Mouse (Mus musculus): ENCODE measurements around the gene Chchd4. TPM values are rescaled to one million over a fixed set of nuclear protein-coding genes. Genes with fewer than 3 reads are reported as not detected.

Chchd4 gene
- polyA plus RNA-seq, 1 experiment from 2014 or later = 24.0 TPM

DNA sequence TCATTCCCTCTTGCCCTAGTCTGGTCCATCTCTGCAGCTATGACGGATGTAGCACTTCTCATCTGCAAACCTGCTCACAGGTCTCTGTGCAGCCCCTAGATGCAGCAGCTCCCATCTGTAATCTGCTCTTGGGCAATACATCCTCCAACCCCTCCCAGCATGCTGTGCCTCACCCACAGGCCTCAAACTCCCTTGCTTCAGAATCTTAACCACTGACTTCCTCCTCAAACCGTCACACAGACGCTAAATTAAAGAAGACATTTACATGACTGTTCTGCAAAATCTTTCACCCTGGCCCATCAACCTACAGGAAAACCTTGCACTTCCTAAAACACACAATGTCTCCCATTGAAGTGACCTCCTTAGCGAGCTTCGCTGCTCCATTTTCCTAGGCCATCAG, 32.7 kb upstream of the Chchd4 start:
- DNase-seq (ENCODE audit: low read depth, low spot score) = no peak
- POLR2A ChIA-PET = no interaction called here
- no peaks in the 10 kb centered on the region for H3K27me3 ChIP-seq
- no peak for ATAC-seq
- CTCF ChIA-PET = no interaction called here
- TF ChIP-seq CTCF (IDR thresholded peaks at IDR 0.05) = no peak
- in situ Hi-C loops (cut with MboI; ENCODE audit: low pct_unique_long_range_greater_than_20kb) = loop anchor here (10.0 kb wide), 1 partner anchor 221 kb away; no protein-coding TSS in a partner anchor

DNA sequence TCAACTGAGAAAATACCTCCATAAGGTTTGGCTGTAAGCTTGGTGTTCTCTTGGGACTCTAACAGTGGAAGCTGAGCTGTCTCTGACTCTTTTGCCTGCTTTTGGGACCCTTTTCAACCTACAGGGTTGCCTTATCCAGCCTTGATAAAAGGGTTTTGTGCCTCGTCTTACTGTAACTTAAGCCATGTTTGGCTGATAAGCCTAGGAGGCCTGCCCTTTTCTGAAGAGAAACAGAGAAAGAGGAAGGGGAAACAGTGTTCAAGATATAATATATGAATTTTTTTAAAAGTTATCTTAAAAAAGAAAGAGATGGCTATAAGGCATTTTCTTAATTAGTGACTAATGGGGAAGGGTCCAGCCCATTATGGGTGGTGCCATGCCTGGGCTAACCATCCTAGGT, 30.0 kb upstream of the Chchd4 start:
- DNase-seq (ENCODE audit: low read depth, low spot score) (no peak), ATAC-seq (no peak)
- POLR2A ChIA-PET = no interaction called here
- H3K27me3 ChIP-seq = no peaks in the 10 kb centered on the region
- in situ Hi-C loops (cut with MboI; ENCODE audit: low pct_unique_long_range_greater_than_20kb) = loop anchor here (10.0 kb wide), 1 partner anchor 219 kb away; no protein-coding TSS in a partner anchor
- TF ChIP-seq CTCF (IDR thresholded peaks at IDR 0.05) = no peak
- CTCF ChIA-PET = no interaction called here

DNA sequence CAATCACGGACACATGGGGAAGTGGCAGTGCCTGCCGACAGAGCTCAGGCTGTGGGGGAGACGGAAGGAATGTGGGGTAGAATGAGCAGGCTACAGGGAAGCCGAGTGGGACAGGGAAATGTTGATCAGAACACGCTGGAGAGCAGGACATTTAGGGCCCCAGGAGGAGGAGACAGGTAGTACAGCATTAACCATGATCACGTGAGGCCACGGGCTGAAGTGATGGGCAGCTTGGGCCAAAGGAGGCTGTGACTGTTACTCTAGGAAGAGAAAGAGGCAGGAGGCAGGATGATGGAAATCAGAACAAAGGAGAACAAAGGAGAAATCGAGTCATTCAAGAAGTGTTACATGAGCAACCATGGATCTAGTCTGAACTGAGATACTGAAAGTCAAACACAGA, 21.2 kb upstream of the Chchd4 start:
- no peak for TF ChIP-seq CTCF (IDR thresholded peaks at IDR 0.05)
- ATAC-seq (no peak), DNase-seq (ENCODE audit: low read depth, low spot score) (no peak)
- H3K27me3 ChIP-seq = no peaks in the 10 kb centered on the region
- CTCF ChIA-PET = interaction anchor here (1.3 kb wide), 1 partner anchor 15 kb away, joined by 3 read pairs; no protein-coding TSS in a partner anchor
- in situ Hi-C loops (cut with MboI; ENCODE audit: low pct_unique_long_range_greater_than_20kb) = no loop called here
- POLR2A ChIA-PET = no interaction called here

DNA sequence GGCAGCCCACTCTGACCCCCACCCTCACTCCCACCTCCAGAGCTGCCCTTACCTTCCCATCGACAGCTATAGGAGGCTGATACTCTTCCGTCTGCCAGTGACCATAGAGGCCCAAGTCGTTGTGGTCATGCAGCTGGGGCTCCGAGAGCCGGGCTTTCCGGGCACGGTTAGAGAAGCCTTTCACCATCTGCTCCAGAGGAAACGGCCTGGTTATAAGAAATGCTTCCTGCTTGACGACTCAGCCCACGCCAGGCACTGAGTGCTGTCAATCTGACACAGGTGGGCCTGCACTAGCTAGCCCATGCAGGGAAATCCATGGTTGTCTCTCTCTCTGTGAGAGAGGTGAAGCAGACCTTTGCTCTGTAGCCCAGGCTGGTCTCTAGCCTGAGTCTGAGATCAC, 19.7 kb upstream of the Chchd4 start:
- no peak for TF ChIP-seq CTCF (IDR thresholded peaks at IDR 0.05)
- ATAC-seq (no peak), DNase-seq (ENCODE audit: low read depth, low spot score) (no peak)
- CTCF ChIA-PET = no interaction called here
- POLR2A ChIA-PET = no interaction called here
- in situ Hi-C loops (cut with MboI; ENCODE audit: low pct_unique_long_range_greater_than_20kb) = no loop called here
- no peaks in the 10 kb centered on the region for H3K27me3 ChIP-seq

DNA sequence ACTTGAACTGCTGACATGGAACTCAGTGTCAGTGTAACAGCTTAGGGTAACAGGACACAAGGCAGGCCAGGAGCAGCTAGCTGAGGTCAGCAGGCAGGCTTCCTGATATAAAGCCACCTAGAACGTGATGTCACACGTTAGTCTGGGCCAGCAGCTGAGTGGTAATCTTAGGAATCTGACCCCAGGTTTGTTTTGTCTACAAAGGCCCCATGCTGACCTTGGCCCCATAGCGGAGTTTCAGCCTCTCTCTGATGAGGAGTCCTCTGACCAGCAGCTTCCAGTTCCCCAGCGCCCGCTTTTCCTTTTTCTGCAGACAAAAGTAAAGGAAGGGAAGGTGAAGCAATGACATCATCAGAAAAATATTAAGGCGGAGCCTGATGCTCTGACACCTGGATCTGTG, 17.7 kb upstream of the Chchd4 start:
- no peaks in the 10 kb centered on the region for H3K27me3 ChIP-seq
- in situ Hi-C loops (cut with MboI; ENCODE audit: low pct_unique_long_range_greater_than_20kb) = no loop called here
- POLR2A ChIA-PET = no interaction called here
- DNase-seq (ENCODE audit: low read depth, low spot score) = no peak
- CTCF ChIA-PET = interaction anchor here (1.5 to 2.0 kb wide), 2 partner anchors 10 to 18 kb away, joined by 3 to 4 read pairs; no protein-coding TSS in a partner anchor
- no peak for TF ChIP-seq CTCF (IDR thresholded peaks at IDR 0.05)
- ATAC-seq = no peak

DNA sequence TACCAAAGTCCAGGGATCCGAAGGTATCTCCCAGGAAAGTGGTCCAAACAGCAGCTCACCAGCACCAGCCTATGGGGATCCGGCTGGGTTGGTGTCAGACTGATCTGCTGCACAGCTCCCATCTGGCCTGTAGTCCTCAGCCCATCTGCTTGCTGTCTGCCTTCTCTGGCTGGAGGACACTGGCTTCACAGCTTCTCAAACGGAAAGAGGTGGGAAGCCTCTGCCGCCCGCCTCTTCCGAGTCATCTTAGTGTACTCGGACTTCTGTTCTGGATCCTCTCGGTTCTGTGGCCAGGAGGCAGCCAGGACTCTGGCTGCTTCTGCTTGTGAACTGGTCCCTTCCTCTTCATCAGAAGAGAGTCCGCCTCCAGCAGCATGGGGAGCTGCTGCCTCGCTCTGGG, 16.5 kb upstream of the Chchd4 start:
- no peaks in the 10 kb centered on the region for H3K27me3 ChIP-seq
- ChIA-PET CTCF (interaction anchor here (0.9 to 2.0 kb wide), 2 partner anchors 11 to 19 kb away, joined by 4 to 5 read pairs; no protein-coding TSS in a partner anchor), POLR2A (no interaction called here)
- TF ChIP-seq CTCF (IDR thresholded peaks at IDR 0.05) = no peak
- in situ Hi-C loops (cut with MboI; ENCODE audit: low pct_unique_long_range_greater_than_20kb) = no loop called here
- DNase-seq (ENCODE audit: low read depth, low spot score) (no peak), ATAC-seq (no peak)

DNA sequence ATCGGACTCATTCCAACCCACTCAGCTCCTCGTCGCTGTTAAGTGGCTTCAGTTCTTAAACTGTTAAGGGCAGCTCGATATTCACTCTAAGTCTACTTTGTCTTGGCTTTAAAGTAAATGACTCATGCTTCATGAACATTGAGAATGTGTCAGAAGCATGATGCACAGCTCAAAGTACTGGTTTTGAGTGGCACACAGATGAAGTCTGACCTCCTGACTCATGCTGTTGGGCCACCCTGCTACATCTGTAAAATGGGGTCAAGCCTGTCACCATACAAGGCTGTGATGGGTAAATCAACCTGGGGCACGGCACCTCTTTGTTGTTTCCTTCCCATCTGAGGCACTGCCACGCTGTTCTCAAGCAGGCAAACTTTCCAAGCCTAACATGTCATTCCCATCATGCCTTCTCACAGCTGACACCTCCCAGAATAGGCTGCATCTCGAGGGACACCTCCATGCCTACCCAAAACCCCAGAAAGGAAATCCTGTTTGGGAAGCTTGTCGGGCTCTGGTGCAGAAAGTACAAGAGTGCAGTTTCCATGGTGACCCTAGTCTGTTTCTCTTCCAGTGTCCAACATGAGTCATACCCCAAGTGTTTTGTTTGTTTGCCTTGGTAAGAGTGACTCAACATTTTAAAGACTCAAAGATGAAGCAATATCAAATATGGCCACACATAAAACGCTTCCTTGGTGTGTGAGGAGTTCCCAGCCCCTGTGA, 15.3 kb upstream of the Chchd4 start:
- no peaks in the 10 kb centered on the region for H3K27me3 ChIP-seq
- ChIA-PET POLR2A (interaction anchor here (0.9 to 1.7 kb wide), 2 partner anchors 21 to 24 kb away, joined by 3 read pairs; no protein-coding TSS in a partner anchor), CTCF (interaction anchor here (1.3 to 1.6 kb wide), 2 partner anchors 11 to 16 kb away, joined by 4 to 5 read pairs; no protein-coding TSS in a partner anchor)
- DNase-seq (ENCODE audit: low read depth, low spot score) (peak; percentile 89), ATAC-seq (peak; percentile 68)
- in situ Hi-C loops (cut with MboI; ENCODE audit: low pct_unique_long_range_greater_than_20kb) = no loop called here
- TF ChIP-seq CTCF (IDR thresholded peaks at IDR 0.05) = no peak

DNA sequence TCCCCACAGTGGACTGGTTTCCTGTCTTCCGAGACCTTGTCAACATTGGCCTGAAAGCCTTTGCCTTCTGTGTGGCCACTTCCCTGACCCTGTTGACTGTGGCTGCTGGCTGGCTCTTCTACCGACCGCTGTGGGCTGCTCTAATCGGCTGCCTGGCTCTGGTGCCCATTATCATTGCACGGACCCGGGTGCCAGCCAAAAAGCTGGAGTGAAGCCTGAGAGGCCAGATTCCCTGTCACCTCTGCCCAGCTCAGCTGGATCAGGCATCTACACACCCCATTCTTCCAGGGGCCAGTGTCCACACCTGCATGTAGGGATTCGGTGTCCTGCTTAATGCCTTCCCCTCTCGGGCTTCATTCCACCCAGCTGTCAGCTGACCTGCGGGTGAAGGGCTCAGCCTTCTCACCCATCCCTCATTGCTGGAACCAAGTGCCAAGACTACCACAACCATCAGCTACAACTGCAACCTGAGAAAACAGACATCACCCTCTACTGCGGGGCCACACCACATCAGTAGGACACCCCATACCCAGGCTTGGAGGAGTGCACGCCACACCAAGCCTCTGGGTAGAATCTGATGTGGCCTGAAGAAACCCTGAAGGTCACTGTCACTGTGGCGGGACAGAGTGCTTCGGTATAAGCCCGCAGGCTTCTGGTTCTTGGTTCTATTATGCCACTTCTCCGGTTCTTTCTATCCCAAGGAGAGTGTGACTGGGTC, 13.5 kb upstream of the Chchd4 start:
- H3K27me3 ChIP-seq = no peaks in the 10 kb centered on the region
- ATAC-seq (no peak), DNase-seq (ENCODE audit: low read depth, low spot score) (no peak)
- TF ChIP-seq CTCF (IDR thresholded peaks at IDR 0.05) = no peak
- in situ Hi-C loops (cut with MboI; ENCODE audit: low pct_unique_long_range_greater_than_20kb) = no loop called here
- ChIA-PET CTCF (interaction anchor here (1.6 to 1.8 kb wide), 2 partner anchors 9 to 22 kb away, joined by 5 read pairs; no protein-coding TSS in a partner anchor), POLR2A (interaction anchor here (1.7 kb wide), 1 partner anchor 22 kb away, joined by 3 read pairs; no protein-coding TSS in a partner anchor)

DNA sequence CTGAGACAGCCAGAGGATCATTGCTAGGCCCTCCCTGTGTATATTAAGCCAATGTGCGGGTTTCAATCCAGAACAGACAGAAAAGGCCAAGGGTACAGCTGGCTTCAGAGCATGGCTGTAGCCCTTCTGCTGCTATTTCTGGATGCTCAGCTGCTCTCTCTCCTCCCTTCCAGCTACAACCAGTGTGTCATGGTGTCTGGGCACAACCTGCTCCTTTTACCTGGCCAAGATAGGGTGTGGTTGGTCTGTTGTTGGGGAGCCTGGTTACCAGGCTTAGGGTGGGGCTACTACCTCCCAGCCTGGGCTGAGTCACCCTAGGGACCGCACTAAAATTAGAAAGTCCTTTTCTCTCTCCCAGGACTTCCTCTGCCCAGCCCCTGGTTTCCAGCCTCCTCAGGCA, 10.0 kb upstream of the Chchd4 start:
- TF ChIP-seq CTCF (IDR thresholded peaks at IDR 0.05) = no peak
- POLR2A ChIA-PET = interaction anchor here (0.5 kb wide), 1 partner anchor 12 kb away, joined by 3 read pairs; no protein-coding TSS in a partner anchor
- in situ Hi-C loops (cut with MboI; ENCODE audit: low pct_unique_long_range_greater_than_20kb) = no loop called here
- H3K27me3 ChIP-seq = no peaks in the 10 kb centered on the region
- CTCF ChIA-PET = no interaction called here
- DNase-seq (ENCODE audit: low read depth, low spot score) (no peak), ATAC-seq (no peak)

DNA sequence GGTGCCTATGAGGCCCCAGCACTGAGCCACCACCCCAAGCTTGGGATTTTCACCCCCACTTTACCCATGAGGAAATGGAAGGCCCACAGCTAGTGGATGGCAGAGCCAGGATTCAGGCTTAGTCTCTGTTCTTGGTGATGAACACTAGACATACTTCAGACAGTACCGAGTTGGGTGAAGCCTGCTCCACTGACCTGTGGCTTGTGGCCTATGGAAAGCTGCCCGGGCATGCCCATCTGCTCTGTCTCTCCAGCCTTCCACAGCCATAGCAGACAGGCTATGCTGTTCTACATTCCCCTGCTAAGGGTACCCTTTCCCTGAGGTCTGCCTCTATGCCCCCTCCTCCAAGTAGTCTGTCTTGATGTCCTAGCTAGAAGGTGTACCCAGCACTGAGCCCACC, 3.2 kb upstream of the Chchd4 start:
- no peaks in the 10 kb centered on the region for H3K27me3 ChIP-seq
- ATAC-seq (no peak), DNase-seq (ENCODE audit: low read depth, low spot score) (no peak)
- CTCF ChIA-PET = interaction anchor here (2.3 kb wide), 1 partner anchor 32 kb away, joined by 9 read pairs; no protein-coding TSS in a partner anchor
- in situ Hi-C loops (cut with MboI; ENCODE audit: low pct_unique_long_range_greater_than_20kb) = no loop called here
- POLR2A ChIA-PET = no interaction called here
- no peak for TF ChIP-seq CTCF (IDR thresholded peaks at IDR 0.05)
